Mouse (Mus musculus): ENCODE results near the gene Vav1. TPM values are rescaled to one million over a fixed set of nuclear protein-coding genes. Genes with fewer than 3 reads are reported as not detected.

Vav1 gene
- polyA plus RNA-seq, 1 experiment from 2014 or later, result 13.7 TPM

DNA sequence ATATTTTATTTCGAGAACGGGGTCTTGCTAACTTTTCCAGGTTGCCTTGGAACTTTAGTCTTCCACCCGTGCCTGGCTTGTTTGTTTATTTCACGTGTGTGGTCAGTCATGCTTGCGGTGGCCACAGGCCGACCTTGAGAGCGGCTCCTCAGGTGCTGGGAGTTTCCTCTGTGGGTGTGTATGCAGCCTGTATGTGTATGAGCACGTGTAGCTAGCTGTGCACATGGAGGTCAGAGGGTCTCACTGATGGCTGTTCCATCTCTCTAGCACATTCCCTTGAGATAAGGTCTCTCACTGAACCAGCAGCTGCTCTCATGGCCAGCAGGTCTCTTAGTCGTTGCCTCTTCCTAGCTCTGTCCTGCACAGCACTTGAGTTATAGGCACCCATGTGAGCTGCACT is 18.5 kb upstream of the Vav1 start:
- Histone ChIP-seq H3K9ac (ENCODE audit: low read depth, low read length) (no peak overlapping the region), H3K4me2 (ENCODE audit: low read depth, low read length) (no peak overlapping the region), H3K27me3 (ENCODE audit: control insufficient read depth, insufficient read depth, low read depth, low read length) (no peaks in the 10 kb centered on the region), H3K4me1 (ENCODE audit: control insufficient read depth, low read depth, low read length) (peaks cover 9% of the 10 kb centered on the region), H3K4me3 (ENCODE audit: low read depth, low read length) (no peak overlapping the region), H3K9me3 (replicated peaks; ENCODE audit: control insufficient read depth, low read length) (no peaks in the 10 kb centered on the region), H3K36me3 (ENCODE audit: control insufficient read depth, insufficient read depth) (no peaks in the 10 kb centered on the region), H3K27ac (ENCODE audit: low read length) (no peak overlapping the region)
- no peak for ATAC-seq (ENCODE audit: low read depth)
- 66% methylated on average over 9 of the region's 9 CpGs for WGBS (ENCODE audit: insufficient replicate concordance)

DNA sequence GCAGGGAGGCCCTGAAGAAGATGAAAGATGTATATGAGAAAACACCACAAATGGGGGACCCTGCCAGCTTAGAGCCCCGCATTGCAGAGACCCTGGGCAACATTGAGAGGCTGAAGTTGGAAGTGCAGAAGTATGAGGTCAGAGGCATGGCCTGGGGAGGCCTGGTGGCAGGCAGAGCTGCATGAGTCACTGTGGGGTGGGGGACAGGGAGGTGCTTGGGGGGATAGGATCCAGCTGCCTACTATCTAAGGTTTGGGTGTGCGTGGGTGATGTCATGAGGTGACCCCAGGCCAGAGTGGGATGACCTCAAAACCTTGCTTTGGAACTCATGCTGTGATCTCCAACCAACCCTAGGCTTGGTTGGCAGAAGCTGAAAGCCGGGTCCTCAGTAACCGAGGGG is 17.6 kb upstream of the Vav1 start:
- no peak overlapping the region for H3K4me2 ChIP-seq (ENCODE audit: low read depth, low read length)
- no peaks in the 10 kb centered on the region for H3K27me3 ChIP-seq (ENCODE audit: control insufficient read depth, insufficient read depth, low read depth, low read length)
- ATAC-seq (ENCODE audit: low read depth), result no peak
- no peak overlapping the region for H3K4me3 ChIP-seq (ENCODE audit: low read depth, low read length)
- H3K4me1 ChIP-seq (ENCODE audit: control insufficient read depth, low read depth, low read length), result peaks cover 9% of the 10 kb centered on the region
- 76% methylated on average over 4 of the region's 4 CpGs for WGBS (ENCODE audit: insufficient replicate concordance)
- H3K9me3 ChIP-seq (replicated peaks; ENCODE audit: control insufficient read depth, low read length), result no peaks in the 10 kb centered on the region
- H3K36me3 ChIP-seq (ENCODE audit: control insufficient read depth, insufficient read depth), result no peaks in the 10 kb centered on the region
- no peak overlapping the region for H3K9ac ChIP-seq (ENCODE audit: low read depth, low read length)
- no peak overlapping the region for H3K27ac ChIP-seq (ENCODE audit: low read length)

DNA sequence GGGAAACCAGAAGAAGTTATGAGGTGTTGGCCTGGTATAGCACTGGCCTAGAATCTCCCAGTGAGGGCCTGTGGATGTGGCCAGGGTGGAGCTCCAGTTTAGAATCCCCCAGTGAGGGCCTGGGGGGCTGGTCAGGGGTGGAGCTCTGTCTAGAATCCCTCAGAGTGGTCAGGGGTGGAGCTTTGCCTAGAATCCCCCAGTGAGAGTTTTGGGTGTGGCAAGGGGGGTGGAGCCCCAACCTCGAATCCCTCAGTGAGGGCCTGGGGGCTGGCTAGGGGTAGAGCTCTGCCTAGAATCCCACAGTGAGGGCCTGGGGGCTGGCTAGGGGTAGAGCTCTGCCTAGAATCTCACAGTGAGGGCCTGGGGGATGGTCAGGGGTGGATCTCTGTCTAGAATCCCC is 17.1 kb upstream of the Vav1 start:
- Histone ChIP-seq H3K4me2 (ENCODE audit: low read depth, low read length) (no peak overlapping the region), H3K9me3 (replicated peaks; ENCODE audit: control insufficient read depth, low read length) (no peaks in the 10 kb centered on the region)
- WGBS (ENCODE audit: insufficient replicate concordance), result 19% methylated on average over 1 of the region's 1 CpGs

DNA sequence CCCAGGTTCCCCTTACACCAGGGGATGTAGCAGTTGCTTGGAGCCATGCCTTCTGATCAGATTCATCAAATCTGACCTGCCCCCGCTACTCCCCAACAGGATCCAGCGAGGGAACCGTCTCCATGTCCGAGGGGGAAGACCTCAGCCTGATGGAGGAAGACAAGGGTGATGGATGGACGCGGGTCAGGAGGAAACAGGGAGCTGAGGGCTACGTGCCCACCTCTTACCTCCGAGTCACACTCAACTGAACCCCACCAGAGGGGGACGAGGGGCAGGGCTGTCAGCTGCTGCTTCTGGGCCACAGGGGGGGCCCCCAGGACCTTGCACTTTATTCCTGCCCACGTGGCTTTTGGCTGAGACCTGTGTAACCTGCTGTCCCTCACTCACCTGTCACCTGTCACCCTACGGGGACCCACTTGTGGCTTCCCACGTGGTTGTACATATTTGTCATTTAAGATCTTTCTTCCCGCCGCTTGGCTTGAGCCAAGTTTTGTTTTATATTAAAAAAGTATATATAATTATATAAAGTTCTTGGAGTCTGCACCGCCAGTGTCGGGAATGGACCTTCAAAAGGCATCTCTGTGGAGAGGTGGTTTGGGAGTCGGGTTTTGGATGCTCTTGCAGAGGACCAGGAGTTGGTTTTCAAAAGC is 15.9 kb upstream of the Vav1 start:
- Histone ChIP-seq H3K9me3 (replicated peaks; ENCODE audit: control insufficient read depth, low read length) (no peaks in the 10 kb centered on the region), H3K4me1 (ENCODE audit: control insufficient read depth, low read depth, low read length) (peaks cover 9% of the 10 kb centered on the region), H3K4me3 (ENCODE audit: low read depth, low read length) (no peak overlapping the region), H3K27me3 (ENCODE audit: control insufficient read depth, insufficient read depth, low read depth, low read length) (no peaks in the 10 kb centered on the region), H3K36me3 (ENCODE audit: control insufficient read depth, insufficient read depth) (no peaks in the 10 kb centered on the region), H3K9ac (ENCODE audit: low read depth, low read length) (no peak overlapping the region), H3K4me2 (ENCODE audit: low read depth, low read length) (no peak overlapping the region), H3K27ac (ENCODE audit: low read length) (no peak overlapping the region)
- WGBS (ENCODE audit: insufficient replicate concordance), result 79% methylated on average over 17 of the region's 17 CpGs
- no peak for ATAC-seq (ENCODE audit: low read depth)

More for the DNA sequence above, 17.1 kb upstream of the Vav1 start:
- no peak overlapping the region for H3K4me3 ChIP-seq (ENCODE audit: low read depth, low read length)
- ATAC-seq (ENCODE audit: low read depth), result no peak
- H3K36me3 ChIP-seq (ENCODE audit: control insufficient read depth, insufficient read depth), result no peaks in the 10 kb centered on the region
- no peaks in the 10 kb centered on the region for H3K27me3 ChIP-seq (ENCODE audit: control insufficient read depth, insufficient read depth, low read depth, low read length)
- no peak overlapping the region for H3K9ac ChIP-seq (ENCODE audit: low read depth, low read length)
- no peak overlapping the region for H3K27ac ChIP-seq (ENCODE audit: low read length)
- H3K4me1 ChIP-seq (ENCODE audit: control insufficient read depth, low read depth, low read length), result peaks cover 9% of the 10 kb centered on the region

DNA sequence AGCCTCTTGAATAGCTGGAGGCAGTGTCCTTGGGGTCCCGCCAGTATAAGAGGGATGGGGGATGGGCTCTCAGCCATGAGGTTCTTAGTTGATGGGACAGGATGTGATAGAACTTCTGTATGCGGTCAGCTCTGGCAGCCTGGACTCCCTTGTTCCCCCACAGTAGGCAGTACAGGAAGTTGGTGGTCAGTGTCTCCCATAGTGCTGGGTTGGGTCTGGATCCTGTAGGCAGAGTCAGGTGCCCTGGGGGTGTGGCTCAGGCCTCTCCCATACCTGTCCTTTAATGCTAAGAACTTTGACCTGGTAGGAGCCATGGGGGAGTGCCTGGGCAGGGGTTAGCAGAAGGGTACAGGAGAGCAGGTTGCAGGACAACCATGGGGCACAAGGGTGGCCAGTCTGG is 14.7 kb upstream of the Vav1 start:
- H3K4me2 ChIP-seq (ENCODE audit: low read depth, low read length), result no peak overlapping the region
- WGBS (ENCODE audit: insufficient replicate concordance), result 40% methylated on average over 2 of the region's 2 CpGs
- peaks cover 9% of the 10 kb centered on the region for H3K4me1 ChIP-seq (ENCODE audit: control insufficient read depth, low read depth, low read length)
- peak; percentile 15 for ATAC-seq (ENCODE audit: low read depth)
- no peak overlapping the region for H3K4me3 ChIP-seq (ENCODE audit: low read depth, low read length)
- no peak overlapping the region for H3K27ac ChIP-seq (ENCODE audit: low read length)
- H3K27me3 ChIP-seq (ENCODE audit: control insufficient read depth, insufficient read depth, low read depth, low read length), result no peaks in the 10 kb centered on the region
- H3K9ac ChIP-seq (ENCODE audit: low read depth, low read length), result no peak overlapping the region
- no peaks in the 10 kb centered on the region for H3K36me3 ChIP-seq (ENCODE audit: control insufficient read depth, insufficient read depth)
- H3K9me3 ChIP-seq (replicated peaks; ENCODE audit: control insufficient read depth, low read length), result no peaks in the 10 kb centered on the region

DNA sequence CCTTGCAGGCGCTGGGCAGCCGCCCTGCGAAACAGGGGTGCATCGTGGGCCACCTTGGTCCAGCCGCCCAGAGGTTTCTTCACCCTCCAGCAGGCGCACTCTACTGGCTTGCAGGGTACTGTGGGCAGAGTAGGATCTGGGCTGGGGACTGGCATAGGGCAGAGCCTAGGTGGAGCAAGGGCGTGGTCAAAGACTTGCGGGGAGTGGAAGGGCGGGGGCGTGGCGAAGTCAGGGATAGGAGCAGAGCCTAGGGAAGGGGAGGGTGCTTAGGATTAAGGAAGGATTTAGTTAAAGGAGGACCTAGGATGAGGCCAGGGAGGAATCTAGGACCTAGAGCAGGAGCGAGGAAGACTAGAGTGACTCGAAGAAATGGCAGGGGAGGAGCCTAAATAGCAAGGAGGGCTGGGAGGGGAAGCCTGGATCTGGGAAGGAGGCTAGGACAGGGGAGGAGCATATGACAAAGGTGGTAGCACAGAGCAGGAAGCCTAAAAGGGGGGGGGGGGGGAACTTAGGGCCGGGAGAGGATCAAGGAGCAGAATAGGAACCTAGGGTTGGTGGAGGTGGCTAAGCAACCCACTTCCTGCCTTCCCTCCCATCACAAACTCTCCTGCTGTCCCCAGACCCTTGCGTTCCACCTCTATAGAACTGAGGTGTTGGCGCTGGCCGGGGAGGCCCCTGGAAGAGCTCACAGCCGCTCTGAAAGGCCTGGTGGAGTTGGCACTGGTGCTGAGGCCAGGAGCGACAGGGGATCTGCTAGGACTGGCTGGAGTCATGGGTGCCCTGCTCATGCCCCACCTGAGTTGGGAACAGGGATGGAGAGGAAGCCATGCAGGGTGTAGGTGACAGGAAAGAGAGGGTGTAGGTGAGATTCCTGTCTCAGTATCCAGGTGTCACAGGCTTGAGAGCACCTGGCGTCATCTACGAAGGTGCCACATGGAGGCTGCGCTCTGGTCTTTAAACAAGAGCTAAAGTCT is 13.6 kb upstream of the Vav1 start:
- Histone ChIP-seq H3K4me2 (ENCODE audit: low read depth, low read length) (peak overlapping the region; percentile 25; the same call in 1 of the 2 replicates), H3K4me3 (ENCODE audit: low read depth, low read length) (no peak overlapping the region), H3K36me3 (ENCODE audit: control insufficient read depth, insufficient read depth) (no peaks in the 10 kb centered on the region), H3K9me3 (replicated peaks; ENCODE audit: control insufficient read depth, low read length) (no peaks in the 10 kb centered on the region), H3K9ac (ENCODE audit: low read depth, low read length) (no peak overlapping the region), H3K27me3 (ENCODE audit: control insufficient read depth, insufficient read depth, low read depth, low read length) (no peaks in the 10 kb centered on the region), H3K27ac (ENCODE audit: low read length) (no peak overlapping the region), H3K4me1 (ENCODE audit: control insufficient read depth, low read depth, low read length) (peaks cover 9% of the 10 kb centered on the region)
- WGBS (ENCODE audit: insufficient replicate concordance), result 31% methylated on average over 21 of the region's 22 CpGs
- peak; percentile 75 for ATAC-seq (ENCODE audit: low read depth)

DNA sequence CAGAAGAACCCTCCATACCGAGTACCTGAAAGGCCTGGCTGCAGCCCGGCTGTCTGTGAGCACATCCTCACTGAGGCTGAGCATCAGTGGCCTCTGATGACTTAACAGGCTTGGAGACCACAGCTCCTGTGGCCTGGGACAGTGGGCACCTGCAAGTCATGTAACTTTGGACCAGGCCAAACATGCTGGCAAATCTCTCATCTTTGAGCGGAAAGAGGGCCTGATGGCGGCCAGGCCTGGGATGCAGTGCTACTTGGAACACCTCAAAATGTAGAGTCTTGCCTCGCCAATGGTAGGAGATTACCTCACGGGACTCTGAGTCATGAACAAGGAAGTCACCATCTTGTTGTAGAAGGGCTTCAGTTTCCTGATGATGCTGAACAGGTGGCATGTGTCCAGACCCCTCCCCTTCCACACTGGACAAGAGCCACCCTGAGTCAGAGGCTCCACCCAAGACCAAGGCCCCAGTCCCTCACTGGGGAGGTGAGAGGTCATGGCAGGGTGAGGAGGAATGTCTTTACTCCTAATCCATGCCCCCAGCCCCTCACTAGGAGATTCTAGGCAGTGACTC is 11.3 kb upstream of the Vav1 start:
- peaks cover 9% of the 10 kb centered on the region for H3K4me1 ChIP-seq (ENCODE audit: control insufficient read depth, low read depth, low read length)
- no peak overlapping the region for H3K27ac ChIP-seq (ENCODE audit: low read length)
- no peaks in the 10 kb centered on the region for H3K36me3 ChIP-seq (ENCODE audit: control insufficient read depth, insufficient read depth)
- H3K27me3 ChIP-seq (ENCODE audit: control insufficient read depth, insufficient read depth, low read depth, low read length), result no peaks in the 10 kb centered on the region; the same call in 1 of the 2 replicates
- H3K4me3 ChIP-seq (ENCODE audit: low read depth, low read length), result no peak overlapping the region
- H3K9ac ChIP-seq (ENCODE audit: low read depth, low read length), result no peak overlapping the region
- no peak overlapping the region for H3K4me2 ChIP-seq (ENCODE audit: low read depth, low read length)
- 66% methylated on average over 6 of the region's 6 CpGs for WGBS (ENCODE audit: insufficient replicate concordance)
- ATAC-seq (ENCODE audit: low read depth), result no peak
- H3K9me3 ChIP-seq (replicated peaks; ENCODE audit: control insufficient read depth, low read length), result no peaks in the 10 kb centered on the region

DNA sequence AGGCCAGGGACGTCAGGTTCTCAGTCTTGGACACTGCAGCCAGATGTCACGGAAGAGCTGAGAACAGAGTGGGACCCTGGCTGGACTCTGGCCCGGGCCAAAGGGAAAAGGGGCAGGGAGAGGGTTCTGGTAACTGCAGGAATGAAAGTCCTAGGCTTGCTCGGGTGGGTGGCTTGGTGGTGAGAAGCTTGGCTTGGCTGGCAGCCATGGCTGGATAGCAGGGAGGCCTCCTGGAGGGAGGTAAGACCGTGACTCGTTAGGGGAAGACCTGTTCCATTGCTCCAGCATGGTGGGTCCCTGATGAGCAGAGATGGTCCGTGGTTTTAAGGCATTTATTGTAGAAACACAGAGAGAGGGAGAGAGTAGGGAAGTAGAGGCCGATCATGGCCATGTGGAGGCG is 7.6 kb upstream of the Vav1 start:
- ATAC-seq (ENCODE audit: low read depth), result no peak
- Histone ChIP-seq H3K4me1 (ENCODE audit: control insufficient read depth, low read depth, low read length) (peaks cover 12% of the 10 kb centered on the region), H3K9ac (ENCODE audit: low read depth, low read length) (no peak overlapping the region), H3K4me3 (ENCODE audit: low read depth, low read length) (no peak overlapping the region), H3K27me3 (ENCODE audit: control insufficient read depth, insufficient read depth, low read depth, low read length) (peaks cover 22% of the 10 kb centered on the region), H3K9me3 (replicated peaks; ENCODE audit: control insufficient read depth, low read length) (no peaks in the 10 kb centered on the region), H3K36me3 (ENCODE audit: control insufficient read depth, insufficient read depth) (no peaks in the 10 kb centered on the region), H3K4me2 (ENCODE audit: low read depth, low read length) (no peak overlapping the region), H3K27ac (ENCODE audit: low read length) (no peak overlapping the region)
- 55% methylated on average over 9 of the region's 9 CpGs for WGBS (ENCODE audit: insufficient replicate concordance)

DNA sequence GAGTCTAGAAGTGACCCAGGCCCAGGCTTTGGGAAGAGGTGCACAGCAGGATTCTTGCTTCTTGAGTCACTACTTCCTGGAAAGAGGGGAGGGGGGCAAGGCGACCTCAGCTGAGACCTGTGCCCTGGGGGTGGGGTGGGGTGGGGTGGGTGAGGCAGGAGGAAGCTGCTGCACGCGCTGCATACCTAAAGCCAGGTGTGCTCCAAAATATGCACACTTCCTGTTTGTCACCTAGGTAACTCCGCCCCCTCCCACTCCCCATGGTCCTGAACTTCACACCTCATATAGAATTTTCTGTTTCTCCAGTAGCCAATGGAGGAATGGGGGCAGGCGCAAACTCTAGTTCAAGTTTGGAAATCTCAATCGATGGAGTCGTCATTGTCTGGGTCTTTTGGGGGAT is 5.1 kb upstream of the Vav1 start:
- Histone ChIP-seq H3K4me2 (ENCODE audit: low read depth, low read length) (no peak overlapping the region), H3K27ac (ENCODE audit: low read length) (no peak overlapping the region), H3K4me3 (ENCODE audit: low read depth, low read length) (no peak overlapping the region), H3K4me1 (ENCODE audit: control insufficient read depth, low read depth, low read length) (peaks cover 16% of the 10 kb centered on the region), H3K9ac (ENCODE audit: low read depth, low read length) (no peak overlapping the region), H3K9me3 (replicated peaks; ENCODE audit: control insufficient read depth, low read length) (no peaks in the 10 kb centered on the region), H3K27me3 (ENCODE audit: control insufficient read depth, insufficient read depth, low read depth, low read length) (peaks cover 22% of the 10 kb centered on the region), H3K36me3 (ENCODE audit: control insufficient read depth, insufficient read depth) (no peaks in the 10 kb centered on the region)
- ATAC-seq (ENCODE audit: low read depth), result no peak
- WGBS (ENCODE audit: insufficient replicate concordance), result 32% methylated on average over 7 of the region's 7 CpGs

All from liver, embryonic 16.5 days (tissue).